Mouse (Mus musculus) MEL (cell line): ENCODE results near the gene Mal.
A peak's percentile ranks its signal among the peaks of the same experiment; 100 is the strongest.

Source experiments
- E2F4 ChIP-seq: IDR thresholded peaks from 2 replicates; pipeline ENCODE4 v1.6.1; 2011; ENCODE audit warnings: low read depth, low read length, improper control_type of control experiment, borderline replicate concordance
- HCFC1 ChIP-seq: IDR thresholded peaks from 2 replicates; pipeline ENCODE4 v1.6.1; 2012; ENCODE audit warnings: low read depth, mild to moderate bottlenecking, inconsistent platforms, low read length, improper control_type of control experiment, moderate library complexity
- POLR2A ChIP-seq, 2 experiments: IDR thresholded peaks; 2 replicates each; pipeline ENCODE4 v1.6.1; 2011 to 2012; ENCODE audit warnings: low read length in 2 of 2, mild to moderate bottlenecking in 2 of 2, control low read depth in 1 of 2, improper control_type of control experiment in 1 of 2, low read depth in 1 of 2, moderate library complexity in 1 of 2; ENCODE audit not compliant: control insufficient read depth in 1 of 2, insufficient read depth in 1 of 2, poor library complexity in 1 of 2
- TBP ChIP-seq: IDR thresholded peaks from 2 replicates; pipeline ENCODE4 v1.8.0; 2011; ENCODE audit warnings: low read depth, low read length, improper control_type of control experiment

GRCm38 (mm10) chr2:127683687-127684331 lies 27.3 kb upstream of the Mal start:
- TF ChIP-seq TBP (no peak), E2F4 (no peak), HCFC1 (no peak), POLR2A (IDR thresholded peaks at IDR 0.05; ENCODE audit: control insufficient read depth in 1 of 2, insufficient read depth in 1 of 2, low read depth in 1 of 2, low read length in 2 of 2, poor library complexity in 1 of 2) (peak in 1 of 2 experiments; percentile 38; a peak in 1 of 4 replicates)
